Mouse (Mus musculus) stomach, postnatal 0 days (tissue): ENCODE data around the gene Cav1. TPM values are rescaled to one million over a fixed set of nuclear protein-coding genes. Genes with fewer than 3 reads are reported as not detected.

ENCODE experiments used
- ATAC-seq: fragments of 200-750 bp; cut with Nextera tagmentation; 2 replicates; pipeline ENCODE4 v1.8.0; 2017; ENCODE audit not compliant: low FRiP score, low TSS enrichment
- DNase-seq: peaks from one replicate; pipeline ENCODE4 v3.0.0-alpha.2; 2016; ENCODE audit warnings: low spot score
- H3K27ac ChIP-seq: fragments of 300-500 bp; sonication (generic); replicated peaks from 2 replicates; pipeline ENCODE4 v1.5.1; 2014; ENCODE audit warnings: mild to moderate bottlenecking, control low read depth
- H3K27me3 ChIP-seq: fragments of 300-500 bp; sonication (generic); 2 replicates; pipeline ENCODE4 v1.6.1; 2014; ENCODE audit warnings: low read length; ENCODE audit not compliant: control insufficient read depth, insufficient read depth
- H3K36me3 ChIP-seq: fragments of 300-500 bp; sonication (generic); 2 replicates; pipeline ENCODE4 v1.6.1; 2014; ENCODE audit warnings: low read length, mixed read lengths; ENCODE audit not compliant: control insufficient read depth, insufficient read depth
- H3K4me1 ChIP-seq: fragments of 300-500 bp; sonication (generic); replicated peaks from 2 replicates; pipeline ENCODE4 v1.6.1; 2014; ENCODE audit warnings: antibody characterized with exemption; ENCODE audit not compliant: control insufficient read depth, insufficient read depth
- H3K4me2 ChIP-seq: fragments of 300-500 bp; sonication (generic); replicated peaks from 2 replicates; pipeline ENCODE4 v1.6.1; 2014; ENCODE audit warnings: low read depth, mild to moderate bottlenecking, control low read depth, moderate library complexity
- H3K4me3 ChIP-seq: fragments of 300-500 bp; sonication (generic); 2 replicates; pipeline ENCODE4 v1.5.1; 2014; ENCODE audit warnings: low read depth, low read length, control low read depth
- H3K9ac ChIP-seq: fragments of 300-500 bp; sonication (generic); 2 replicates; pipeline ENCODE4 v1.6.1; 2014; ENCODE audit warnings: mild to moderate bottlenecking, low read length, control low read depth, mixed read lengths
- H3K9me3 ChIP-seq: fragments of 300-500 bp; sonication (generic); 2 replicates; pipeline ENCODE4 v1.6.1; 2016; ENCODE audit warnings: low read length; ENCODE audit not compliant: control insufficient read depth
- CTCF ChIP-seq: IDR thresholded peaks from 2 replicates; pipeline ENCODE4 v1.5.1; 2016; ENCODE audit warnings: antibody characterized with exemption, low read depth, mild to moderate bottlenecking, moderate library complexity
- EP300 ChIP-seq: optimal IDR thresholded peaks from 2 replicates; pipeline ENCODE3; 2016; ENCODE audit warnings: antibody characterized with exemption
- WGBS: fragments of 180-500 bp; shearing (Covaris S2); extraction: QIAGEN DNeasy Blood & Tissue Kit; methylation state at CpG from one replicate; pipeline ENCODE4 v1.1.7; 2014; 5-methylcytosine and 5-hydroxymethylcytosine counted together
- polyA plus RNA-seq: library from polyadenylated mRNA; unstranded; fragments of >200 nt; fragmentation: Nextera tagmentation; extraction: Ambion mirVana; gene quantifications from 2 replicates; pipeline ENCODE4 v1.2.1, GENCODE M21; 2015

Cav1 gene
- polyA plus RNA-seq, 1 experiment from 2014 or later: 346 TPM

- Histone ChIP-seq H3K4me3 (no peak overlapping the region), H3K36me3 (no peaks in the 10 kb centered on the region; the same call in 1 of the 2 replicates), H3K27ac (peak overlapping the region; percentile 24; the same call in 1 of the 2 replicates), H3K4me1 (peaks cover 3% of the 10 kb centered on the region; the same call in 1 of the 2 replicates), H3K4me2 (no peak overlapping the region), H3K9me3 (no peaks in the 10 kb centered on the region), H3K9ac (no peak overlapping the region), H3K27me3 (no peaks in the 10 kb centered on the region)
- ATAC-seq: no peak
- no peak for DNase-seq
- TF ChIP-seq CTCF (no peak), EP300 (no peak)
- WGBS: 33% methylated on average over 11 of the region's 11 CpGs
Measured at GRCm38 (mm10) chr6:17327216-17327615, 21.1 kb downstream of the Cav1 start.

GRCm38 (mm10) chr6:17329801-17330200 is 23.7 kb downstream of the Cav1 start:
- no peak for DNase-seq
- peaks cover 3% of the 10 kb centered on the region; the same call in 1 of the 2 replicates for H3K4me1 ChIP-seq
- WGBS: 26% methylated on average over 3 of the region's 3 CpGs
- no peak overlapping the region for H3K4me2 ChIP-seq
- H3K27me3 ChIP-seq: no peaks in the 10 kb centered on the region
- H3K9ac ChIP-seq: no peak overlapping the region
- no peaks in the 10 kb centered on the region; the same call in 1 of the 2 replicates for H3K36me3 ChIP-seq
- no peaks in the 10 kb centered on the region for H3K9me3 ChIP-seq
- TF ChIP-seq CTCF: no peak
- no peak for TF ChIP-seq EP300
- no peak overlapping the region for H3K27ac ChIP-seq
- no peak overlapping the region for H3K4me3 ChIP-seq
- ATAC-seq: no peak

- TF ChIP-seq EP300 (no peak), CTCF (no peak)
- H3K9ac ChIP-seq: no peak overlapping the region
- no peaks in the 10 kb centered on the region for H3K9me3 ChIP-seq
- no peaks in the 10 kb centered on the region for H3K4me1 ChIP-seq
- no peak overlapping the region for H3K4me3 ChIP-seq
- no peak overlapping the region for H3K27ac ChIP-seq
- no peak overlapping the region for H3K4me2 ChIP-seq
- no peaks in the 10 kb centered on the region for H3K27me3 ChIP-seq
- WGBS: 94% methylated on average over 2 of the region's 2 CpGs
- H3K36me3 ChIP-seq: no peaks in the 10 kb centered on the region
- no peak for ATAC-seq
- DNase-seq: no peak
Measured at GRCm38 (mm10) chr6:17337724-17338123, 31.6 kb downstream of the Cav1 start.

GRCm38 (mm10) chr6:17340406-17340805 is 34.3 kb downstream of the Cav1 start:
- no peak overlapping the region for H3K27ac ChIP-seq
- no peaks in the 10 kb centered on the region for H3K9me3 ChIP-seq
- no peak for ATAC-seq
- no peaks in the 10 kb centered on the region for H3K4me1 ChIP-seq
- H3K9ac ChIP-seq: no peak overlapping the region
- no peaks in the 10 kb centered on the region for H3K27me3 ChIP-seq
- no peak overlapping the region for H3K4me2 ChIP-seq
- H3K36me3 ChIP-seq: no peaks in the 10 kb centered on the region
- 2% methylated on average over 2 of the region's 2 CpGs for WGBS
- H3K4me3 ChIP-seq: no peak overlapping the region
- DNase-seq: no peak
- TF ChIP-seq EP300 (no peak), CTCF (no peak)

GRCm38 (mm10) chr6:17348011-17348410 is 41.9 kb downstream of the Cav1 start:
- Histone ChIP-seq H3K9me3 (no peaks in the 10 kb centered on the region), H3K4me2 (no peak overlapping the region), H3K36me3 (no peaks in the 10 kb centered on the region), H3K4me3 (no peak overlapping the region), H3K27ac (no peak overlapping the region), H3K27me3 (no peaks in the 10 kb centered on the region), H3K9ac (no peak overlapping the region), H3K4me1 (no peaks in the 10 kb centered on the region)
- WGBS: 81% methylated on average over 3 of the region's 3 CpGs
- DNase-seq: no peak
- TF ChIP-seq CTCF (no peak), EP300 (no peak)
- ATAC-seq: no peak

GRCm38 (mm10) chr6:17350803-17351202 is 44.7 kb downstream of the Cav1 start:
- Histone ChIP-seq H3K4me1 (no peaks in the 10 kb centered on the region), H3K4me2 (no peak overlapping the region), H3K9me3 (no peaks in the 10 kb centered on the region), H3K27ac (no peak overlapping the region), H3K36me3 (no peaks in the 10 kb centered on the region), H3K27me3 (no peaks in the 10 kb centered on the region), H3K4me3 (no peak overlapping the region), H3K9ac (no peak overlapping the region)
- TF ChIP-seq CTCF (no peak), EP300 (no peak)
- DNase-seq (no peak), ATAC-seq (no peak)
- WGBS: 77% methylated on average over 5 of the region's 5 CpGs
